Mouse (Mus musculus) stomach, embryonic 16.5 days (tissue): ENCODE data around the gene Olfr412. TPM values are rescaled to one million over a fixed set of nuclear protein-coding genes. Genes with fewer than 3 reads are reported as not detected.

Source experiments
- ATAC-seq: fragments of 200-750 bp; cut with Nextera tagmentation; 2 replicates; pipeline ENCODE4 v1.8.0; 2017; ENCODE audit warnings: moderate number of reproducible peaks, moderate TSS enrichment; ENCODE audit not compliant: insufficient read depth, low FRiP score
- H3K27ac ChIP-seq: fragments of 300-500 bp; sonication (generic); 2 replicates; pipeline ENCODE4 v1.5.1; 2014; ENCODE audit warnings: low read length
- H3K27me3 ChIP-seq: fragments of 300-500 bp; sonication (generic); 2 replicates; pipeline ENCODE4 v1.6.1; 2014; ENCODE audit warnings: low read length, control low read depth, mixed read lengths; ENCODE audit not compliant: control insufficient read depth, insufficient read depth
- H3K36me3 ChIP-seq: fragments of 300-500 bp; sonication (generic); 2 replicates; pipeline ENCODE4 v1.6.1; 2014; ENCODE audit warnings: low read length; ENCODE audit not compliant: control insufficient read depth, insufficient read depth
- H3K4me1 ChIP-seq: fragments of 300-500 bp; sonication (generic); 2 replicates; pipeline ENCODE4 v1.6.1; 2014; ENCODE audit warnings: low read length, control low read depth, mixed read lengths; ENCODE audit not compliant: control insufficient read depth, insufficient read depth
- H3K4me2 ChIP-seq: fragments of 300-500 bp; sonication (generic); 2 replicates; pipeline ENCODE4 v1.6.1; 2014; ENCODE audit warnings: low read depth, low read length, mixed read lengths
- H3K4me3 ChIP-seq: fragments of 300-500 bp; sonication (generic); replicated peaks from 2 replicates; pipeline ENCODE4 v1.5.1; 2014; ENCODE audit warnings: mild to moderate bottlenecking, low read length
- H3K9ac ChIP-seq: fragments of 300-500 bp; sonication (generic); 2 replicates; pipeline ENCODE4 v1.6.1; 2014; ENCODE audit warnings: low read length
- H3K9me3 ChIP-seq: fragments of 300-500 bp; sonication (generic); replicated peaks from 2 replicates; pipeline ENCODE4 v1.6.1; 2016; ENCODE audit warnings: low read length, control low read depth; ENCODE audit not compliant: control insufficient read depth
- WGBS: fragments of 180-500 bp; shearing (Covaris S2); extraction: QIAGEN DNeasy Blood & Tissue Kit; methylation state at CpG from one replicate; pipeline ENCODE4 v1.1.7; 2014; 5-methylcytosine and 5-hydroxymethylcytosine counted together
- polyA plus RNA-seq: library from polyadenylated mRNA; unstranded; fragments of >200 nt; fragmentation: Nextera tagmentation; extraction: Ambion mirVana; gene quantifications from 2 replicates; pipeline ENCODE4 v1.2.1, GENCODE M21; 2015

The Olfr412 gene
- polyA plus RNA-seq, 1 experiment from 2014 or later, result not detected

DNA sequence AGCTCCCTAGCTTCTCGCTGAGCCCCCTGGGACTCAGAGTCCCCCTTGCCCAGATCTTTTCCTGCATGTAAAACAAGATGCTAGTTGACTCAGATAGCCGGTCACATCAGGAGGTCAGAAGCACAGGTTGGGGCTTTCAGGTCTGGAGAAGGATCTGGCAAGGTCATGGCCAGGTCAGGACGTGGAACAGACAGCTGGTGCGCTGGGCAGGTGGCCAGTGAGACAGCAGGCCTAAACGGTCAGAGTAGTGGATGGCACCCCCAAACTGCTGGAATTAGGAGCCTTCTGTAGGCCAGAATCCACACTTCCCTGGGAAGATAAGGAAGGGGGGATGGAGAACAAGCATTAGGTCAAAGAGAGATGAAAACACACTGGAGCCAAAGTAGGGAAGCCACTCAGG lies 25.3 kb downstream of the Olfr412 start:
- Histone ChIP-seq H3K27me3 (no peaks in the 10 kb centered on the region), H3K27ac (no peak overlapping the region), H3K9ac (no peak overlapping the region), H3K4me2 (no peak overlapping the region), H3K36me3 (no peaks in the 10 kb centered on the region), H3K4me3 (no peak overlapping the region), H3K4me1 (peaks cover 10% of the 10 kb centered on the region), H3K9me3 (no peaks in the 10 kb centered on the region)
- no peak for ATAC-seq
- 74% methylated on average over 5 of the region's 5 CpGs for WGBS

DNA sequence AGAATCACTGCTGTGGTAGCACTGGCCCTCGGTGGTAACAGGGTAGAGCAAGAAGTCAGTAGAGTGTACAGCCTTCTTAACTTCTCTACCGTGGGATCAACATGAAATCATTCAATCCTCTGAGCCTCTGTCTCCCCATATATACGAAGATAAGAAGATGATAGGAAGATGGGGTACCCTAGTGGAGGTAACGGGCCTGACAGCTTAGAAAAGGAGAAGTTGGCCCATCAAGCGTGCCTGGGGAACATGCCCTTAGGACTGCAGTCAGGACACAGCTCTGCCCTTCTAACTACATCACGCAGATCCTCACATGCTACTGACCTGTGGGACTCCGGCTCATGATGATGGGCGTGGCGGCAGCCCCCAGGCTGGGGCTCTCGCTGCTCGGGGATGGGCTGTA lies 30.0 kb downstream of the Olfr412 start:
- H3K4me1 ChIP-seq, result no peaks in the 10 kb centered on the region
- H3K36me3 ChIP-seq, result no peaks in the 10 kb centered on the region
- WGBS, result 79% methylated on average over 11 of the region's 11 CpGs
- no peak overlapping the region for H3K27ac ChIP-seq
- no peak overlapping the region for H3K4me2 ChIP-seq
- no peak overlapping the region for H3K9ac ChIP-seq
- ATAC-seq, result no peak
- H3K27me3 ChIP-seq, result no peaks in the 10 kb centered on the region
- no peaks in the 10 kb centered on the region for H3K9me3 ChIP-seq
- H3K4me3 ChIP-seq, result no peak overlapping the region

DNA sequence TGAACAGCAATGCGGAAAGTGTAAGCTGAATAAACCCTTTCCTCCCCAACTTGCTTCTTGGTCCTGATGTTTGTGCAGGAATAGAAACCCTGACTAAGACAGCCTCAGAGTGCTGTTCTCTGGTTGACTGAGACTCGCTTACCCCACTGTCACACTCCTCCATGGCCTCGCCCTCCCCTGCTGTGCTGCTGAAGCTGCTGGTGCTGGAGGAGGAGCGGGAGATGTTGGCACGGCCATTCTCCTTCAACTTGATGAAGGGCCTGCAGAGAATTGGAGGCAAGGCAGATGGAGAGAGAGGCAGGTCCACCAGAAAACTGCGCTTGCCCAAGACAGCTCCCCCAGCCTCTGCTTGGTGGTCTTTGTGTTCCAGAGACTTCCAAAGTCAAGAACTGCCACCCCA lies 31.0 kb downstream of the Olfr412 start:
- WGBS, result 80% methylated on average over 6 of the region's 6 CpGs
- H3K9me3 ChIP-seq, result no peaks in the 10 kb centered on the region
- no peaks in the 10 kb centered on the region for H3K36me3 ChIP-seq
- H3K27me3 ChIP-seq, result no peaks in the 10 kb centered on the region
- no peak overlapping the region for H3K4me2 ChIP-seq
- H3K4me3 ChIP-seq, result no peak overlapping the region
- H3K27ac ChIP-seq, result no peak overlapping the region
- H3K9ac ChIP-seq, result no peak overlapping the region
- H3K4me1 ChIP-seq, result no peaks in the 10 kb centered on the region
- no peak for ATAC-seq

DNA sequence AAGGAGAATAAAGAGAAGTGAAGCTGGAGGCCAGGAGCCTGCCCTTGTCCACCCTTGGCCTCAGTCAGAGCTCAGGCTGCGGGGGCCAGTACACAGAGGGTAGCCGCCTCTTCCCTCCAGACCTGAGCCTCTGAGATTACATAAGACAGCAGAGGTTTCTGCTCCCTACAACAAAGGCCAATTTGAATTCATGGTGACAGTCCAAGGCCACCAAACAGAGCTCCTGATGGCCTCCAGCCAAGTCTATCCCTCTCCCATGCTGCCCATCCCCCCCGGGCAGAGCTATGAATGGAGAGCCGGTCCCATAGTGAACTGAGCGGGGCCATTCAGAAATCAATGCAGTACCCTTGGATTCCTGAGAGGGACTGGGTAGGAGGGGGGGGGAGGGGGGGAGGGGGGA lies 31.6 kb downstream of the Olfr412 start:
- no peak overlapping the region for H3K4me2 ChIP-seq
- peak; percentile 35; the same call in 1 of the 2 replicates for ATAC-seq
- no peaks in the 10 kb centered on the region for H3K36me3 ChIP-seq
- no peak overlapping the region for H3K9ac ChIP-seq
- H3K9me3 ChIP-seq, result no peaks in the 10 kb centered on the region
- WGBS, result 77% methylated on average over 5 of the region's 5 CpGs
- H3K27ac ChIP-seq, result no peak overlapping the region
- no peak overlapping the region for H3K4me3 ChIP-seq
- no peaks in the 10 kb centered on the region for H3K4me1 ChIP-seq
- no peaks in the 10 kb centered on the region for H3K27me3 ChIP-seq

DNA sequence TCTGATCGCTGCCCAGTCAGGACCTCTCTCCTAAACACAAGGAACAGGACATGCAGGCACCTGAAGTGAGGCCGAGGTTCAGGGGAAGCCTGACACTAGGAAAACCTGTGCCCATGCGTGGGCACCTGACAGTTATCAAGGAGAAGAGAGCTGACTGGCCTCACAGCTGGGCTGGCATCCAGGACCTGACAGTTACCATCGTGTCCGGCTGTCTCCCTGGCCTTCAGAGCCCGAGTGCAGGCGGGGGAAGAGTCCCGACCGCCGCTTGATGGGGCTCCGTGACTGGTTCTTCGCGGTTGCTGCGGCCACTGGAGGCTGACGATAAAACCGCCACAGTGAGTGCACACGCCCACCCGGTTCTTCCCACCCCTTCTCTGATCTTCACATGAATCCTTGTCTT lies 33.7 kb downstream of the Olfr412 start:
- Histone ChIP-seq H3K4me2 (no peak overlapping the region), H3K27ac (no peak overlapping the region), H3K4me3 (no peak overlapping the region), H3K36me3 (no peaks in the 10 kb centered on the region), H3K9me3 (no peaks in the 10 kb centered on the region), H3K27me3 (no peaks in the 10 kb centered on the region), H3K4me1 (no peaks in the 10 kb centered on the region), H3K9ac (no peak overlapping the region)
- ATAC-seq, result no peak
- 78% methylated on average over 18 of the region's 18 CpGs for WGBS

DNA sequence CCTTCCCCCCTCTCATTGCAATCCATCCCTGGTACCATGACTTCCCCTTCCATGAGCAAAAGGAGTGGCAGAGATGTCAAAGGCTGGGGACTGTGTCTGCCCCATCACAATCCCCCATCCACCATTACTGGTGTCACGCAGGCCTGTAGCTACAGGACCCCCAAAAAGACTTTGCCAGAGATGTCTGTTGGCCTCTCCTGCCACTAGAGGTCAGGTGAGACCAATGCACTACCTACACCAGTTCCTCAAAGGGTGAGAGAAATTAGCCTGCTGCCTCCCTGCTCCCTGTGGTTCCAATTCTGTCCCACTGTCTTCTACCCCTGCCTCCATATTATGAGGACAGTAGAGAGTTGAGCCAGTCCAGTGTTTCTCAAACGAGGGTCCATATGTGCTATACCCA lies 40.3 kb downstream of the Olfr412 start:
- Histone ChIP-seq H3K4me1 (no peaks in the 10 kb centered on the region), H3K36me3 (no peaks in the 10 kb centered on the region), H3K4me2 (no peak overlapping the region), H3K27me3 (no peaks in the 10 kb centered on the region), H3K9me3 (no peaks in the 10 kb centered on the region), H3K9ac (no peak overlapping the region), H3K4me3 (no peak overlapping the region), H3K27ac (no peak overlapping the region)
- ATAC-seq, result no peak
- 44% methylated on average over 2 of the region's 2 CpGs for WGBS

DNA sequence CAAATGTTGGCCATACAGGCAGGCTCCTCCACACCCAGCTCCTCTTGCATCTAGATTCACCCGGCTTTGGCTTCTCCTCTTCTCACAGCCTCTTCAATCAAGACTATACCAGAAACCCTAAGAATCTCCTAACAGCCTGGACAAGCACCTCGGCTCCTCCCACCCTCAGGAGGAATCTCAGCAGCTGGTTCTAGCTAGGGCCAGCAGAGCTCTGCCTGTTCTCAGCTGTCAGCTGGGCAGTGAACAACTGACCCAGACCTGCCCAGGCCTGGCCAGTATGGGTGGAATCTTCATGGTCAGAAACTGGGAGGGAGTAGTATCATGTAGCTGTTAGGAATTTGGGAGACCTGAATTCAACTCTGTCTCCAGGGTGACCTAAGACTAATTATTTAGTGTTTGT lies 42.3 kb downstream of the Olfr412 start:
- Histone ChIP-seq H3K4me2 (no peak overlapping the region), H3K9me3 (no peaks in the 10 kb centered on the region), H3K4me3 (no peak overlapping the region), H3K36me3 (no peaks in the 10 kb centered on the region), H3K27me3 (no peaks in the 10 kb centered on the region), H3K9ac (no peak overlapping the region), H3K27ac (no peak overlapping the region), H3K4me1 (peaks cover 9% of the 10 kb centered on the region)
- no peak for ATAC-seq
- 53% methylated on average over 2 of the region's 2 CpGs for WGBS

DNA sequence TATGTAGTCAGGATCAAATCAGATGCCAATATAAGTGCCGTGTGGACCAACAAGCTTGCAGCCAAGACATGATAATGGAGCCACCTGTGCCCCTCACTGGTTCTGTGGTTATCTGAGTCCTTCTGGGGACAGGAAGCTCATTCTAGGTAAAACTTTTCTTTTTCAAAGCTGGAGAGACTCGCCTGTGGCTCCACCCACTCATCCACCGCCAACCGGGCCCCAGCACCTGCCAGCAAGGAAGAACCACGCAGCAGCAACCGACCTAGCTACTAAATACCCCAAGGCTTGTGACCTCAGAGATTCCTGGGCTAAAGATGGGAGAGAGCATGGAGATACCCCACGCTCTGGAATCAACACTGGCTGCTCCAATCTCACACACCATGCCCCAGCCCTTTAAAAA lies 43.3 kb downstream of the Olfr412 start:
- Histone ChIP-seq H3K9me3 (no peaks in the 10 kb centered on the region), H3K36me3 (no peaks in the 10 kb centered on the region), H3K9ac (no peak overlapping the region), H3K4me2 (no peak overlapping the region), H3K4me1 (peaks cover 17% of the 10 kb centered on the region), H3K27me3 (no peaks in the 10 kb centered on the region), H3K4me3 (no peak overlapping the region), H3K27ac (no peak overlapping the region)
- ATAC-seq, result no peak
- WGBS, result 72% methylated on average over 7 of the region's 7 CpGs

DNA sequence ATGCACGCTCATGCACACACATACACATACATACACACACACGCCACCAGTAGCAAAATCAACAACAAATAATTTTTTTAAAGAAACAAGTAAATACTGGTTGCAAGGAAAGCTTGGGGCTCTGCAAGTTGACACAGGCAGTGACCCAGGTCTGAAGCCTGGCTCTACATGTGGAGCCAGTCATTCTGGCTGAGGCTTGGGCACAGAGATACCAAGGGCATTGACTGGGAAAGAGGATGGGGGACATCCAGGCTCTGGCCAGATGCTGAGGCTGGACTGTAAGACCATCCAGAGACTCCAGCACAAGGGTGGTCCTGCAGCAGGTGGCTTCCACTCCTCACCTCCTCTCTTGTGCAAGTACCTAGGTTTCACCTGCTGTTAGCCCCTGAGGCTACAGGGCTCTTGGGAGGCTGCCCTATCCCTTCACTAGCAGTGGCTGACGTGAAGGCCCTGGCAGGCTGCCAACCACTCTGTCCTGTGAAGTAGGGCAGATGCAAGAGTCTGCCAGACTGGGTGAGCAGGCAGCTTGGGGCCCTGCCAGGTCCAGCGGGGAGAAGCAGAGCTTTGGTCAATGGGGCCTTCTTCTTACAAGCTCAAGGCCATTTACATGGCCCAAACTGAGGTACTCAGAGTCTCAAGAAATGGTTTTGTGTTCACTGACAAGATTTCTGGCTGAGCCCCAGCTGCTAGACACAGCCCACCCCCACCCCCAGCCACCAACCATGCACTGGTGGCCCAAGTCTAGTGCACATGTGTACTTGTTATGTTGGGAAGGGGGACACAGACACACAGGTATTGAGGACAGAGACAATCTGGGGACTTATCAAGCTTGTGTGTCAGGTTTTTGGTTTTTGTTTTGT lies 46.9 kb downstream of the Olfr412 start:
- H3K4me3 ChIP-seq, result no peak overlapping the region
- H3K9ac ChIP-seq, result no peak overlapping the region
- no peaks in the 10 kb centered on the region for H3K9me3 ChIP-seq
- H3K4me1 ChIP-seq, result peaks cover 17% of the 10 kb centered on the region
- H3K27me3 ChIP-seq, result no peaks in the 10 kb centered on the region
- H3K4me2 ChIP-seq, result no peak overlapping the region
- H3K36me3 ChIP-seq, result no peaks in the 10 kb centered on the region
- H3K27ac ChIP-seq, result peak overlapping the region; percentile 68
- peak; percentile 89 for ATAC-seq
- 45% methylated on average over 4 of the region's 4 CpGs for WGBS
